Mouse (Mus musculus): ENCODE data around the gene Gm11232.

- no peak for TF ChIP-seq GATA1 (IDR thresholded peaks at IDR 0.05; ENCODE audit: borderline replicate concordance, low read length)
- no peak for TF ChIP-seq CTCF (IDR thresholded peaks at IDR 0.05; ENCODE audit: low read depth, low read length)
- TF ChIP-seq TAL1 (conservative IDR thresholded peaks at IDR 0.05; ENCODE audit: low read depth, low read length): no peak
- no peak for TF ChIP-seq POLR2AphosphoS5 (IDR thresholded peaks at IDR 0.05; ENCODE audit: insufficient replicate concordance, low read depth, low read length)
These were observed 30.7 kb downstream of the Gm11232 start for GRCm38 (mm10) chr4:71727056-71727455.
